Mouse (Mus musculus): Measurements from ENCODE around the gene Unc79.
A peak's percentile ranks its signal among the peaks of the same experiment; 100 is the strongest.

DNA sequence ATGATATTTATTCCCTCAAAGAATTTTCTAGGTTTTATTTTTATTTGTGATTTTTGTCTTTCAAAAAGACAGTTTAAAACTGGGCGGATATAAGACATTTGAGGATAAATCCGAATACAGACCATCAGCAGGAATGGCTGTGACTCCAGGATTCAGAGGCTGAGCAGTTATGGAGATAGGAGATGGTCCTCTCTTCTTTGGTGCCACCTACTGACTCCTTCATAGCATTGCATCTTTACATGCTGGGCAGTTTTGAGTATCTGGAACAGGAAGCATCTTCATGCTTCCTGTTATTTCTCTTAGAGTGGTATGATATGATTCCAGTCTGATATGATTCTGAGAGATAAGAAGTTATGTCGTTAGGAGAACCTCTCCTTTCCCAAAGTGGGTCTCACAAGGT is 116.3 kb downstream of the Unc79 start:
- peak; percentile 62 for TF ChIP-seq CTCF (conservative IDR thresholded peaks at IDR 0.05; ENCODE audit: insufficient read depth, insufficient read length, low read depth, low read length)
- no peak for TF ChIP-seq POLR2A (IDR thresholded peaks at IDR 0.05; ENCODE audit: low read depth, low read length)
